ENCODE assay signal across 1 mouse cellular context in the genomic region with DNA sequence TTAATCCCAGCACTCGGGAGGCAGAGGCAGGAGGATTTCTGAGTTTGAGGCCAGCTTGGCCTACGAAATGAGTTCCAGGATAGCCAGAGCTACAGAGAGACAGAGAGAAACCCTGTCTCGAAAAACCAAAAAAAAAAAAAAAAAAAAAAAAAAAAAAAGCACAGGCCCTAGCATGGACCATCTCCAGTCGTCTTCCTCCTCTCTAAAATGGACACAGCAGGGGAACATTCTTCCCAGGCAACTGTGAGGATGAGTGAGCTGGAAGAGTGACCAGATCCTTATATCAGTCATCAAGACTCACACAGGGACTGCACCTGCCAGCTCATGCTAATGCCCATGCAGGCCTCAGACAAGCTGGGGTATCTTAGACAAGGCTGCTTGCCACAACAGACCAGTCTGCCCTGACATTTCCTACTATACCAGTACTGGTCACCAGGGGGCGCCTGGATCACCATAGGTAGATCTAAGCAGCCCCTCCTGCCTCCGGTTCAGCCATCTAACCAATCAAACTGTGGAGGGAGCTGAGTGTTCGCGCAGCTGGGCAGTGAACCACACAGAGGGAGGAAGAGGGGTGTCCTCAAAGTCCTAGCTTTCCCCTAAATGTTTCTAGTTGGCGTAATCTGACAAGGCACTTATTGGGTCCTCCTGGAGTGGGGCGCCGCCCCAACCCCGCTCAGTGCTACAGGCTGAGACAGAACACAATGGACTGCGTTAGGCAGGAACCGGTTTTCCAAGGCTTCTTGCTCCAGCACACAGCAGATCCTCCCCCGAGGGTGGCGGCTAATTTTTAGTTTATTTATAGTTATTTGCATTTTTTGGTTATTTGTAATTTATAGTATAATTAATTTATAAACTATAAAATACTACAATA.
TF ChIP-seq lines count a peak whose summit lies in the region.

No protein-coding gene starts in this region.

TF ChIP-seq in C2C12, 6 proteins besides CTCF, POLR2A, EP300 and RAD21 (continued from another document):
- no peak for TF ChIP-seq MYOD1 (IDR thresholded peaks at IDR 0.05; ENCODE audit: control insufficient read depth, insufficient read length, low read depth)
